Mouse (Mus musculus) stomach, postnatal 0 days (tissue): ENCODE measurements at regions not wholly inside any gene's neighbourhood (a gene's known extent, or its start where the extent isn't known, plus 50 kb on each side); places are given as distances from the start of the nearest gene placed in this dataset.

Source experiments
- ATAC-seq: fragments of 200-750 bp; cut with Nextera tagmentation; 2 replicates; pipeline ENCODE4 v1.8.0; 2017; ENCODE audit not compliant: low FRiP score, low TSS enrichment
- DNase-seq: peaks from one replicate; pipeline ENCODE4 v3.0.0-alpha.2; 2016; ENCODE audit warnings: low spot score
- H3K27ac ChIP-seq: fragments of 300-500 bp; sonication (generic); replicated peaks from 2 replicates; pipeline ENCODE4 v1.5.1; 2014; ENCODE audit warnings: mild to moderate bottlenecking, control low read depth
- H3K27me3 ChIP-seq: fragments of 300-500 bp; sonication (generic); 2 replicates; pipeline ENCODE4 v1.6.1; 2014; ENCODE audit warnings: low read length; ENCODE audit not compliant: control insufficient read depth, insufficient read depth
- H3K36me3 ChIP-seq: fragments of 300-500 bp; sonication (generic); 2 replicates; pipeline ENCODE4 v1.6.1; 2014; ENCODE audit warnings: low read length, mixed read lengths; ENCODE audit not compliant: control insufficient read depth, insufficient read depth
- H3K4me1 ChIP-seq: fragments of 300-500 bp; sonication (generic); replicated peaks from 2 replicates; pipeline ENCODE4 v1.6.1; 2014; ENCODE audit warnings: antibody characterized with exemption; ENCODE audit not compliant: control insufficient read depth, insufficient read depth
- H3K4me2 ChIP-seq: fragments of 300-500 bp; sonication (generic); replicated peaks from 2 replicates; pipeline ENCODE4 v1.6.1; 2014; ENCODE audit warnings: low read depth, mild to moderate bottlenecking, control low read depth, moderate library complexity
- H3K4me3 ChIP-seq: fragments of 300-500 bp; sonication (generic); 2 replicates; pipeline ENCODE4 v1.5.1; 2014; ENCODE audit warnings: low read depth, low read length, control low read depth
- H3K9ac ChIP-seq: fragments of 300-500 bp; sonication (generic); 2 replicates; pipeline ENCODE4 v1.6.1; 2014; ENCODE audit warnings: mild to moderate bottlenecking, low read length, control low read depth, mixed read lengths
- H3K9me3 ChIP-seq: fragments of 300-500 bp; sonication (generic); 2 replicates; pipeline ENCODE4 v1.6.1; 2016; ENCODE audit warnings: low read length; ENCODE audit not compliant: control insufficient read depth
- CTCF ChIP-seq: IDR thresholded peaks from 2 replicates; pipeline ENCODE4 v1.5.1; 2016; ENCODE audit warnings: antibody characterized with exemption, low read depth, mild to moderate bottlenecking, moderate library complexity
- EP300 ChIP-seq: optimal IDR thresholded peaks from 2 replicates; pipeline ENCODE3; 2016; ENCODE audit warnings: antibody characterized with exemption
- WGBS: fragments of 180-500 bp; shearing (Covaris S2); extraction: QIAGEN DNeasy Blood & Tissue Kit; methylation state at CpG from one replicate; pipeline ENCODE4 v1.1.7; 2014; 5-methylcytosine and 5-hydroxymethylcytosine counted together

DNA sequence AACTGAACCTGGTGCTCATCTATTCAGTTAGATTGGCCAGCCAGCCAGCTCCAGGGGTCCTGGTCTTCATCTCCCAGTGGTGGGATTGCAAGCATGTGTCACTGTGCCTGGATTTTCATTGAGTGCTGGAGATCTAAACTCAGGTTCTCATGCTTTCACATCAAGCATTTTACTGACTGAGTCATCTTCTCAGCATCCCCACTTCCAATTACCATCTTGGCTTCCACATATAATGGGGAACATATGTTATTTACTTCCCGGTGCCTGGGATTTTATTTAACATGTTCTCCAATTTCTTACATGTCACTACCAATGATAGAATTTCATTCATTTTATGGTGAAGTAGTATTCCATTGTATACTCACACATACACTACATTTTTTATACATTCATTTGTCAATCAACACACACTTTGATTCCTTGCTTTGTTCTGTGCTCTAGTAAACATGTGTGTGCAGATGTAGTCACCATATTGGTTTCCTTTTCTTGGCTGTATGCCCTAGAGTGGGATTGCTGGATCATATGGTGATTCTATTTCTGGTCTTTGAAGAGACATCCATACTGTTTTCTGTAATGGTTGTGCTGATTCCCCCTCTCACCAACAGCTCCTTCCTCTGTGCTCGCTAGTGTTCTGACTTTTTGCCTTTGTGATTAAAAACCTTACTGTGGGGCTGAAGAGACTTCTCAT lies 986.0 kb downstream of the Synb start:
- DNase-seq (no peak), ATAC-seq (no peak)
- Histone ChIP-seq H3K4me2 (no peak overlapping the region), H3K27ac (no peak overlapping the region), H3K4me3 (no peak overlapping the region), H3K36me3 (no peaks in the 10 kb centered on the region), H3K9ac (no peak overlapping the region), H3K4me1 (no peaks in the 10 kb centered on the region), H3K9me3 (no peaks in the 10 kb centered on the region), H3K27me3 (no peaks in the 10 kb centered on the region)
- WGBS, result 93% methylated on average over 2 of the region's 2 CpGs
- TF ChIP-seq EP300, result no peak
- no peak for TF ChIP-seq CTCF

DNA sequence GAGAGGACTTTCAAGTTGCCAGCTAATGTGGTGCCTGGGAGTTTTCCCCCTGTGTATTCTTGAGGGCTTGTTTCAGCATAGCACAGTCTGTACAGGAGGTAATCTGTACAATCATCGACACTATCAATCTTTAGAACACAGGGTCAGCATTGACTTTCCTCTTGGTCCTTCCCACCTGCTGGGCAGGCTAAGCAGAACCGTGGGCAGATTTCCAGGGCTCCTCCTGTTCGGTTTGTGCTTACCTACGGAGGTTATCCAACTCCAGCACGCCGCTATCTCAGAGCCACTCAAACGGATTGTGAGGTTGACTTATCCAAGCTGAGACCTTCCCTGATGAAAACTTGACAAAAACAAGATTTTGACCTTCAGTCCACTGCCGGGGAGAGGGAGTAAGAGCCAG lies 988.9 kb downstream of the Synb start:
- Histone ChIP-seq H3K4me3 (no peak overlapping the region), H3K4me2 (no peak overlapping the region), H3K36me3 (no peaks in the 10 kb centered on the region), H3K27ac (no peak overlapping the region), H3K9ac (no peak overlapping the region), H3K27me3 (no peaks in the 10 kb centered on the region), H3K4me1 (no peaks in the 10 kb centered on the region), H3K9me3 (no peaks in the 10 kb centered on the region)
- WGBS, result 70% methylated on average over 8 of the region's 8 CpGs
- ATAC-seq, result no peak
- TF ChIP-seq EP300 (no peak), CTCF (no peak)
- no peak for DNase-seq

DNA sequence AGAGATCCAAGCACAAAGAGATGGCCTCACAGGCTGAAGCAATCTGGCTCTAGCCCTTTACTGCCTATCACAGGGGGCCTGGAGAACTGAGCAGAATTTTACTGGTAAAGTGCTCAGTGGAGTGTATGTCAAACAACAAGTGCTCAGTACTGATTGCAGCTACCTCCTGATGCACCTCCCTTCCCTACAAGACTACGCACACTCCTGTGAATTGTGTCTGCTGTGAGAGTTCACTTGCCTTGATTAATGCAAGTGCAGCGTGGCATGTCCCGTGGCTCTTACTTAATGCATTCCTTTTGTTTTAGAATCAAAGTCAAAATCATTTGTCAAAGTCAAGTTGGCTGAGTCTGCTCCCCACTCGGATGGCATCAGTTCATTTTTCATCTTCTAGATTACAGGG lies 992.4 kb downstream of the Synb start:
- Histone ChIP-seq H3K4me2 (no peak overlapping the region), H3K9me3 (no peaks in the 10 kb centered on the region), H3K36me3 (no peaks in the 10 kb centered on the region), H3K27ac (no peak overlapping the region), H3K27me3 (no peaks in the 10 kb centered on the region), H3K9ac (no peak overlapping the region), H3K4me1 (no peaks in the 10 kb centered on the region), H3K4me3 (no peak overlapping the region)
- TF ChIP-seq EP300 (no peak), CTCF (no peak)
- DNase-seq, result no peak
- no peak for ATAC-seq
- WGBS, result 34% methylated on average over 4 of the region's 4 CpGs

DNA sequence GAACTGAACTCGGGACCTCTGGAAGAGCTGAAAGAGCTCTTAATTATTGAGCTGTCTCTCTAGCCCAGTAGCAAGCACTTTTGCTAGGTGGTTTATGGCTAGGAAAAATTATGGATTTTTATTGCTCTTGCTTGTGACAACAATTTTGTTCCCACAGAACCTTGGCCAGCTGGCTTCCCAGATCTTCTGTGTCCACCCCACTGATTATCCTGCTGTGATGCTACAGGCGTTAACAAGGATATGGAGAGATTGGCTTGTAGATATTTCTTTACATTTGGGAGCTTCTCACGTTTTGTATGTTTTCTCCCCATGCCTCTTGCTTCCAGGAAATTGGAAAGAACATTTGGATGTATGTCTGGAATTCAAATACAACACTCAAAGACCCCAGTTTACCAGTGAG lies 1008.6 kb downstream of the Synb start:
- no peaks in the 10 kb centered on the region for H3K27me3 ChIP-seq
- TF ChIP-seq EP300 (no peak), CTCF (no peak)
- no peaks in the 10 kb centered on the region for H3K4me1 ChIP-seq
- no peak overlapping the region for H3K9ac ChIP-seq
- H3K36me3 ChIP-seq, result no peaks in the 10 kb centered on the region
- H3K4me3 ChIP-seq, result no peak overlapping the region
- ATAC-seq (no peak), DNase-seq (no peak)
- no peaks in the 10 kb centered on the region for H3K9me3 ChIP-seq
- 73% methylated on average over 3 of the region's 3 CpGs for WGBS
- H3K27ac ChIP-seq, result no peak overlapping the region
- H3K4me2 ChIP-seq, result no peak overlapping the region

DNA sequence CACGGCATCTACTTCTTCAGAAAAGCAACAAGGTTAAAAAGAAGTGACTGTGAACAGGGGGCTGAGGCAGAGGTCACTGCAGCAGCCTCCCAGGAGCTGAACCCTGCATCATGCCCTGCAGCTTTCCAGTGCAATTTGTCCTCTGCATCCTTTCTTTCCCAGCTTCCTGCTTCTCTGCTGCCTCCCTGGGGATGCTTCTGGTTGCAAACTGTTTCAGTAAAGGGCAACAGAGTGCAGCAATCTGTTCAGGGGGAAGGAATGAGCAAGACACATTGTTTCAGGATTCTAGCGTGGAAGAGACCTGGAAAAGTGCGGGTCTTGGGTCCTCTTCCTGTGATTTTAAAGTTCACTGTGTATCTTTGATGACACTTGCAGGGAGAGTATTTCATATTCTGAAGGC lies 1032.7 kb downstream of the Synb start:
- Histone ChIP-seq H3K4me1 (no peaks in the 10 kb centered on the region), H3K27me3 (no peaks in the 10 kb centered on the region), H3K36me3 (no peaks in the 10 kb centered on the region), H3K4me2 (no peak overlapping the region), H3K27ac (no peak overlapping the region), H3K9me3 (no peaks in the 10 kb centered on the region), H3K4me3 (no peak overlapping the region), H3K9ac (no peak overlapping the region)
- TF ChIP-seq CTCF (no peak), EP300 (no peak)
- 65% methylated on average over 3 of the region's 3 CpGs for WGBS
- DNase-seq, result no peak
- no peak for ATAC-seq

DNA sequence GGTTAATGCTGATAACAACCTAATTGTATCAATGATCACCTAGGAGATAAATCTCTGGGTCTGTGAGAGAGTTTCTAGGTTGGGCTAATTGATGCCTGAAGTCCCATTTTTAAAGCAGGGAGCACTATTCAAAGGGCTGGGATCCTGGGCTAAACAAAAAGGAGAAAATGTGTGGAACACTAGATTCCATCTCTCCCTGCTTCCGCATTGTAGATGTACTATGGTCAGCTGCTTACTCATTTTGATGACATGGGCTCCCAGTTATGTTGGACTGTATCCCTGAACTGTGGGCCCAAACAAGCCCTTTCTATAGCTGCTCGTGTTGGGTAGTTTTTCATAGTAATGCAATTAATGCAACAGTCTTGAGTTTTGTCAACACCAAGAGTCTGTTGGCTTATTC lies 1047.1 kb downstream of the Synb start:
- DNase-seq (no peak), ATAC-seq (no peak)
- Histone ChIP-seq H3K4me3 (no peak overlapping the region), H3K27me3 (no peaks in the 10 kb centered on the region), H3K27ac (no peak overlapping the region), H3K9ac (no peak overlapping the region), H3K4me1 (no peaks in the 10 kb centered on the region), H3K9me3 (no peaks in the 10 kb centered on the region), H3K4me2 (no peak overlapping the region), H3K36me3 (no peaks in the 10 kb centered on the region)
- 86% methylated on average over 2 of the region's 2 CpGs for WGBS
- TF ChIP-seq EP300 (no peak), CTCF (no peak)
